Mouse (Mus musculus): ENCODE results near the gene Parvg.
A peak's percentile ranks its signal among the peaks of the same experiment; 100 is the strongest.
"Not testable (repeated sequence)": the region's sequence is repeated elsewhere in the genome, so short reads cannot be mapped to it uniquely, and the experiment has no call there.

Gene Parvg

DNA sequence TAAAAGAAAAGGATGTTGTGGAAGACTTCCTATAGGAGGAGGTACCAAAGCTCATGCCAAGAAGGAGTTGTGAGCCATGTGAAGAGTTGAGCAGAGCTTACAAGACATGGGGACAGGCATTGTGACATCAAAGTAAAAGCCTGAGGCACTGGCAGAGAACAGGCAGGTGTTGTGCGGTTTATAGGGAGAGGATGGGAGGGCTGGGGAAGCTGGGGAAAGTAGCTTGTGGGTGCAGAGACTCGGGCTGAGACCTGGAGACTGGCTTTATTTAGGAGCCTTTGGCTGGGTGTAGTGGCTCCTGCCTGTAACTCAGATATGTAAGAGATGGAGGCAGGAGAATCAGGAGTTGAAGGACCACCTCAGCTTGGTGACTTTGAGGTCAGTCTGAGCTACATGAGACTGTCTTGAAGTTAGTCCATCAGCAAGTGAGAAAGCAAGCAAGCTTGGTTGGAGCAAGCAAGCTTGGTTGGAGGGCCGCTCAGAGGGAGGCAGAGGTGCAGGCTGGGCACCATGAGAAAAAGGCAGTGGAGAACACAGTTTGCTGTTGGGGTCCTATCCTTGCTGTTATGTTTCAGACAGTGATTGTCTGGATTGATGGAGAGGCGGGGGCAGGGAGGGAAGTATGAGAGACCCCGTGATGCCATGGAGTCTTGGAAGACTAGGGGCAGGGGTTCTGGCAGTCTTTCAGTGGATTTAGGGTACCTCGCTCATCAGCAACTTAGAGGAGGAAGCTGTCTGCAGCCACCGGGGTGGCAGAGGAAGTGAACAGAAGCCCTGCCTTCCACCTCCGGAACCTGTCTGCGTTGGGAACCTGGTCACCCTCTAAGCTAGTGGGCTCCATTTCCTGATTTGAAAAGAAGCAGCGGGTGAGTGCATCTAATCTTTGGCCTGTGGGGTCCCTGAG, at the start of gene Parvg:
Gene Parvg (plus strand): TSS at position 61 of the 904 bp plus-strand sequence.
- DNase-seq = no peak

DNA sequence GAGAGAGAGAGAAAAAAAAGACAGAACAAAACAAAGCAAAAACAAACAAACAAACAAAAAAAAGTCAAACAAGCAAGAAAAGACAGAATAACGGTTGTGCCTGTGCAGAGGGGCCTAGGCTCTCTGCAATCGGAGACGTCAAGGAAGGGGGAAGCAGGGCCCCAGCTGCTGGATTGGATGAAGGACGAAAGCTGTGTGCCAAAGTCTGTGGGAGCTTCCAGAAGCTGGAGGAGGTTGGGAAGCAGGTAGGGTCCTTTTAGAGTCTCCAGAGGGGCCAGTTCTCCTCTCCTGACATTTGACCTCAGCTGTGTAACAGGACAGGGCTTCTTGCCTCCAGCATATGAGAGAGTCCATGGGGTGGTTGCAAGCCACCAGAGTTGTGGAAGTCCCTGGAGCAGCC, 47.8 kb upstream of the Parvg start:
- DNase-seq = no peak

DNA sequence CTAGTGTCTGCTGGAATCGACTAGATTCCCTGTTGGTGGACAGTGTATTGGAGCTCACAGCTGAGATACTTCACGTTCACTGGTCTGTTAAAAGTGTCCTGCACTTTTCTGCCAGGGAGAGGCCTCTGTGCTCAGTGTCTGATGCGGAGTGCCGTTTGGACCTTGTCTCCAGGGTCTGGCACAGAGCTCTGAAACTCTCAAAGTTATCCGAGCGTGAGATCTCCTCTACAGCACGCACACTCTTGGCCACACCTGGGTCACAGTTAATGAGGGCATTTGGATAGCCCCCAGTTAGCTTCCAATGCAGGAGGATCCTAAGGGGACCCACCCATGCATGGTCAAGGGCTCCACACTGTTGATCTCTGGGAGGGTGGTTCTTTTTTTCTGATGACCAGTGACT, 45.7 kb upstream of the Parvg start:
- DNase-seq = no peak

DNA sequence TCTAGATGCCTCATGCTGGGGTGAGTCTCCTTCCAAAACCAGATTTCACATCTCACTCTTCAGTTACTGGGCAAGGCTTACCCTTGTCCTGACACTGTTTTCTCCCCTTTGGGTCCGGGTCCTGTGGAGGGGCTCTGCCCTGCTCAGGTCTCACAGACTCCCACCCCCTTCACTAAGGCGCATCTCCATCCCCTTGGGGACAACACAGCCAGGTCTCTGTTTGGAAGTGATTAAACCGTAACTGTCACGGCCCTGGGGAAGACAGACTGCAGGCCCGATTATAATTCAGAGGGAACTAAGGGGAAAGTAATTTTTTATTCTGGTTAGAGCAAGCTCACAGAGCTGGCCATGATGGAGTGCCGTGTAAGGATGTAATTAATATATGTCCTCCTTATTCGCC, 45.2 kb upstream of the Parvg start:
- no peak for DNase-seq

GRCm38 (mm10) chr15:84280309-84280708, 43.5 kb upstream of the Parvg start:
- DNase-seq = no peak

- DNase-seq = no peak
Observed at GRCm38 (mm10) chr15:84280712-84281347, 43.0 kb upstream of the Parvg start.

- no peak for DNase-seq
Observed at GRCm38 (mm10) chr15:84282206-84283085, 41.4 kb upstream of the Parvg start.

DNA sequence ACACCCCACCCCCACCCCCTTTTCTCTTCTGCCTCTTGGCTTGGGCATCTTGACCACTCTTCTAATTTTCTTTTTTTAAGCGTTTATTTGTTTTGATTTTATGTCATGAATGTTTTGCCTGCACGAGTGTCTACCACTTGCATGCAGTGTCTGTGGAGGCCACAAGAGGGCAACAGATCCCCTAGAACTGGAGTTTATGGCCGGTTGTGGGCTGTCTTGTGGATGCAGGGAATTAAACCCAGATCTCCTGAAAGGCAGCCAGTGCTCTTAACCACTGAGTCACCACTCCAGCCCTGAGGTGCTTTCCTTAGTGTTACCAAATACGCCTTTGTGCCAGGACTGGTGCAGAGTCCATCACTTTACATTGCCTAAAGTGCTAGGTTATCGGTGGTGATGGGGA, 39.8 kb upstream of the Parvg start:
- no peak for DNase-seq

DNA sequence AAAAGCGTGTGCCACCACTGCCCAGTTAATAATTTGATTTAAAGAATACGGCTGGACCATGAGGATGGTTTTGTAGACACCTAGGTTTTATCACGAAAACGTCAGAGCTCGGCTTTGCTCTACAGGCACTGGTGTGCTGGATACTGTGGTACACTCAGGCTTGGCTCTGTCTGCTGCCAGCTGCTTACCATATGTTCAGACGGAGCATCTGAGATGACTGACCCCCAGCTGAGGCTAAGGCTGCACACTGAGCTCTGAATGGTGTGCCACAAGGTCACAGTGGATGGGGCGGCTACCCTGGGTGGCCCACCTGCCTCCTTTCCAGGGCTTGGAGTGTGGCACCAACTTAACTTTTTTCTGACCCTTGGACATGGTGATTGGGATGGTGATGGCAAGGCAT, 38.4 kb upstream of the Parvg start:
- DNase-seq = no peak

DNA sequence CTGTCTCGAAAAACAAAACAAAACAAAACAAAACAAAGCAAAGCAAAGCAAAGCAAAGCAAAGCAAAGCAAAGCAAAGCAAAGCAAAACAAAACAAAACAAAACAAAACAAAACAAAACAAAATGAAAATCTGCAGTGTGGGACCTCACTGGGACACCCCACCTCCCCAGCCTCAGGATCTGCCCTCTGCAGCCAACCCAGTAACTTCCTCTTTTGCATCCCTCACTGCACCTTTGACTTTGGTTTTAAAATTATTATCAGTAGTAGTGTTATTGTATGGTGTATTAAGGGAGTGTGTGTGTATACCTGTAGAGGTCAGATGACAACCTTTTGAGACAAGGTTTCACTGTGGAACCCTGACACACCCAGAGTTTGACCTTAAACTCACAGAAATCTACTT, 34.9 kb upstream of the Parvg start:
- not testable (repeated sequence) for DNase-seq

DNA sequence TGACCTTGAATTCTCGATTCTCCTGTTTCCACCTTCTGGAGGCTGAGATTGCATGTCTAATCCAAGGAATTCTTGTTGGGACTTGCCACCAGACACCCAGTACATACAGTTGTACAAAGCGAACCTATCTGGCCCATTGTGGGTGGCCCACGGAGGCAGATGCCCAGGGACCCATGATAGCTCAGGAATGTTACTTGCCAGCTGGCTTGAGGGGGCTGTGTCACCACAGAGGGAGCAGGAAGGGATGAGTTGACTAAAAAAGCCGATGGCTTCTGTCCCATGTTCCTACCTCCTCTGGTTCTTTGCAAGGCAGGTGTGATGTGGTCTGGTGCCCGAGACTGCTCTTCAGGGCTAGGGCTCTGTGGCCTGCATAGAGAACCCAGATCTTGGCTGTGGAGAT, 32.7 kb upstream of the Parvg start:
- no peak for DNase-seq

- no peak for DNase-seq
Observed at GRCm38 (mm10) chr15:84293590-84293989, 30.2 kb upstream of the Parvg start.

DNA sequence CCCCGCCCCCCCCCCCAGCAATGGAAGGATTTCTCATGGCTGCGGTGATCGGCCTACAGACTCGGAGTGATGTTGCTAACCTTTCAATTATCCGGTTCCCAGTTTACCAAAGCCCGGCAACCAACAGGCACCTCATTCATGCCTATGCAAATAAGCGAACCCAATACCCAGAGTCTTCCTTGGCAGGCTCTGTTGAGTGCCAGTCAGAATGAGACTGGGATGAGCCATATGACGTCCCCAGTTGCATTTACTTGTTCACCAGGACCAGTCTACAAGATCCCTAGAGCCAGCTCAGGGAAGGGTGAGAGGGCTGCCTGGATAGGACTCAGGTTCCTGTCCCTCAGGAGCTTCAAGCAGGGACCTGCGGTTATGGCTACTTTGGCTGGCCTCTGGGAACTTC, 29.4 kb upstream of the Parvg start:
- no peak for DNase-seq

DNA sequence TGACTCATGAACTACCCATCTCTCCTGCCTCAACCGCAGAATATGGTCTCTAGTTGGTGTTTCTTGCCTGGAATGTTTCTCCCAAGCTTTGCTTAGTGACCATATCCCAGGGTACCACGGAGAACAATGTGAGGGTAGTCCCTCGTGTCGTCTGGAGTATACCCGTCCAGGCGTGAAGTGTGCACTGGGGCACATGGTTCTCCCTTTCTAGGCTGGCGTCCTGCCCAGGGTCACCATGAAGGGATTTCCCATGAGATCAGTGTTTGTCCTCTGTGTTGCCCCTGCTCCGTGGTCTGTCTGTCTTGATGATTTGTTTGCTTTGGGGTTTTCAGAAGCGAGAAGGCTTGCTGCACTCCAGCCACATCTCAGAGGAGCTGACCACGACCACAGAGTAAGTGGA, 28.6 kb upstream of the Parvg start:
- no peak for DNase-seq

DNA sequence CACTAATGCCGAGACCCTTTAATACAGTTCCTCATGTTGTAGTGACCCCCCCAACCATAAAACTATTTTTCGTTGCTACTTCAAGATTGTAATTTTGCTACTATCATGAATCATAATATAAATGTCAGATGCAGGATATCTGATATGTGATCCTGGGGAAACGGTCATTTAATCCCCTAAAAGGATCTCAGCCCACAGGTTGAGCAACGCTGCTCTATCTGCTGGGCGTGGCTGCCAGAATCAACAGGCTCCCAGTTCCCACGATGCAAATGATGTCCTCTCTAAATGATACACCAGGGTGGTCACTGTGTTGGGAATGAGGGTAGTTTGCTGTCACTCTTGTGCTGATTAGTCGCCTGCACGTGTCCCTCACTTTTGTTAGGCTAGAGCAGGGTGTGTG, 26.4 kb upstream of the Parvg start:
- no peak for DNase-seq

DNA sequence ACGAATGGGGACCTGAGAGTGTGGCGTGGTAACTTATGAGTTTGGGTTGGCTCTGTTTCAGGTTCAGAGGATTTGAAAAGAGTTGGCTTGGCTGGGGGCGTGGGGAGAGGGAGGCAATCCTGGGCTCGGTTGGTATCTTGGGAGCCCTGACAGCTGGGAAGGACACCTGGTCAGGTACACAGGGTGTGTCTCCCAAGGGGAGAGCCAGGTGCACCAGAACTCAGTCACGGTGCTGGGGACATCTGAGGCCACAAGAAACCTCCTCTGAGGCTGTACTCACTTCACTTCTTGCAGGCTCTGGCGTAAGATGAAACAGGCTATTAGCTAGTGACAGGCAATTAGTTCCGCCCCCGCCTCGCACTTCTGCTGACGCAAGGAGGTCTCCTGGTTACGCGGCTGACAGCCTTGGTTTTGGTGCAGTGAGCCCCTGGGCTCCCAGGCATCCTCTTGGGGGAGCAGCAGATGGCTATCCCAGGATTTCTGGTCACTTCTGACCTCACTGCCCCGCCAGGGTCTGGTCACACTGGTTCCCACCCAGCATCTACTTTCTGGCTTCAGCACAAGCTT, 24.9 kb upstream of the Parvg start:
- DNase-seq = no peak

GRCm38 (mm10) chr15:84299662-84300333, 24.0 kb upstream of the Parvg start:
- no peak for DNase-seq

- DNase-seq = no peak
Observed at GRCm38 (mm10) chr15:84300591-84300990, 23.2 kb upstream of the Parvg start.

- peak; percentile 41 for DNase-seq
Observed at GRCm38 (mm10) chr15:84301026-84301425, 22.8 kb upstream of the Parvg start.

DNA sequence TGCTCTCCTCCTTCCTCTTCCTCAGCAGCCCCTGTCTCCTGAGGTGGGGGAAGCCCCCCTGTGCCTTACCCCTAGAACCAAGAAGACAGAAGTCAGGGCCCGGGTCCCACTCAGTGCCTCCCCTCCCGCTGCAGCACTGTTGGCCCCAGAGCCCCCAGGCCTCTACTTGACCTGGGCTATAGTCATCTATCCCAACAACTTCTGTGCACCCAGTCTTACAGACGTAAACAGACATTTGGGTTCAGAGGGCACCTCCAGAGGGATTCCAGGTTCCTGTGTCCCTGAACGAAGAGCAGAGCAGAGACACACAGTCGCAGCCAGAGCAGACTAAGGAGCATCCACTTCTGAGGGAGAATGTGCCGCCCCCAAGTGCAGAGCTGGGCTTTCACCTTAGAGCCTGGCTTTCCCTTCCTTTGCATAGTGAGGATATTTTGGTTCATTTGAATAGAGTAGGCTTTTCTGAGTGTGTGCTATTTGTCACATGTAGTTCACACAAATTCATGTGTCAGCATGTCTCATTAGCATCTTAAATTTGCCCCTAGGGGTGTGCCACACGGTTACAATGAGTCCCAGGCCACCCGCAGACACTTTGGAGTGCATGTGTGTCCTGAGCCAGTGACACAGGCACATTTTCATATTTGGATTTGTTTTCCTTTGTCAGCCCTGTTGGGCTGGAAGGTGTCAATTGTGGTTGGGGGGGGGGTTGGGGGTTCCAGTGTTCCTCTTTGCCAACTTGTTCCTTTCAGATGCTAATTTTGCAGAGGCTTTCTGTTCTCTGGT, 22.0 kb upstream of the Parvg start:
- DNase-seq = no peak

GRCm38 (mm10) chr15:84303264-84303663, 20.6 kb upstream of the Parvg start:
- no peak for DNase-seq

- no peak for DNase-seq
Observed at GRCm38 (mm10) chr15:84305333-84305732, 18.5 kb upstream of the Parvg start.

Data from right cerebral cortex, postnatal 25 days (tissue).